Mouse (Mus musculus): ENCODE results near the gene Trappc2l. TPM values are rescaled to one million over a fixed set of nuclear protein-coding genes. Genes with fewer than 3 reads are reported as not detected.

The Trappc2l gene
- polyA plus RNA-seq, 1 experiment from 2014 or later, result 84.8 TPM

DNA sequence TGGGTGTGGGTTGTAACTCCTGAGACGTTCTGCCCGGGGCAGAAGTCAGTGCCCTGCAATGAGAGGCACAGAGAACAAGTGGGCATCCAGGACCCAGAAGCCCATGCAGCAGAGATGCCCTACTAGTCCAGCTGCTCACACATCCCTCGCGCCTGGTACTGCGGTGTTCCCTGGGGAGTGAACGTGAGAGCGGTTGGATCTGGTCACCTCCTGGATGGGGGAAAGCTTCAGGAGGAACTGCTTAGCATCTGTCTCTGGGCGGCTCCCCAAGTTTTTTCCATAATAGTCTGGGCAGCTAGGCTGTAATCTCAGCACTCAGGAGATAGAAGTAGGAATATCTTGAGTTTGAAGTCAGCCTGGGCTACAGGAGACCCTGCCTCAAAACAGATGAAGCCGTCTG lies 26.5 kb upstream of the Trappc2l start:
- no peaks in the 10 kb centered on the region for H3K36me3 ChIP-seq (ENCODE audit: control insufficient read depth, insufficient read depth, low read length)
- H3K27ac ChIP-seq (replicated peaks in 1 of 2; ENCODE audit: control insufficient read depth in 1 of 2, insufficient read depth in 1 of 2, low read depth in 2 of 2, low read length in 2 of 2), result no peak overlapping the region
- peaks cover 0 to 4% of the 10 kb centered on the region in 2 experiments; a peak in 2 of 4 replicates for H3K4me1 ChIP-seq (ENCODE audit: control insufficient read depth in 2 of 2, insufficient read depth in 2 of 2, low read length in 2 of 2)
- no peak overlapping the region for H3K4me2 ChIP-seq (ENCODE audit: low read length)
- no peaks in the 10 kb centered on the region for H3K27me3 ChIP-seq (ENCODE audit: control insufficient read depth, insufficient read depth, low read length)
- 67% methylated on average over 9 of the region's 9 CpGs for WGBS
- no peak overlapping the region for H3K4me3 ChIP-seq (ENCODE audit: control insufficient read depth in 1 of 2, insufficient read depth in 1 of 2, low read depth in 1 of 2, low read length in 2 of 2)
- ATAC-seq (ENCODE audit: insufficient number of reproducible peaks, insufficient read depth, low FRiP score, low read depth), result no peak
- no peaks in the 10 kb centered on the region for H3K9me3 ChIP-seq (ENCODE audit: control insufficient read depth, low read length)
- no peak overlapping the region for H3K9ac ChIP-seq (ENCODE audit: low read length)

DNA sequence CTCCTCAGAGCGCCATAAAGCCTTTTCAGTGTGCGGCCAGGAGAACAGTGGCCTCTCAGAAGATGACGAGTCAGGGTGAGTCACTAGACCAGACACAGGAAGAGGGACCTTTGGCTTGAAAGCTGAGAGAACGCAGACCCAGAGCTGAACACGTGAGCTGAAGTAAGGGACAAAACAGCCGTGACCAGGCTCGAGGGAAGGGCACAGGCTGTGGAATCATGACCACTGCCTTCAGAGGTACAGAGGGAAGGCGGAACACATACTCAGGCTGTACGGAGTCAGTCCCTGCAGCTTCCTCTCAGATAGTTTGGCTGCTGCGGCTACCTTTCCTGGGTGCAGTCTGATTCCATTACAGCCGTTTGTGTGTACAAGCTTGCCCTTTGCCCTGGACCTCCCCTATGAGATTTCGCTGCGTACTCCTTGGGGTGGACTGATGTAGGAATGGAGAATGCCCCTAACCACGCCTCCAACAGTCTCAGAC lies 26.0 kb upstream of the Trappc2l start:
- no peaks in the 10 kb centered on the region for H3K27me3 ChIP-seq (ENCODE audit: control insufficient read depth, insufficient read depth, low read length)
- no peak overlapping the region for H3K4me3 ChIP-seq (ENCODE audit: control insufficient read depth in 1 of 2, insufficient read depth in 1 of 2, low read depth in 1 of 2, low read length in 2 of 2)
- WGBS, result 51% methylated on average over 14 of the region's 14 CpGs
- no peak overlapping the region for H3K9ac ChIP-seq (ENCODE audit: low read length)
- H3K36me3 ChIP-seq (ENCODE audit: control insufficient read depth, insufficient read depth, low read length), result no peaks in the 10 kb centered on the region
- no peak for ATAC-seq (ENCODE audit: insufficient number of reproducible peaks, insufficient read depth, low FRiP score, low read depth)
- H3K4me1 ChIP-seq (ENCODE audit: control insufficient read depth in 2 of 2, insufficient read depth in 2 of 2, low read length in 2 of 2), result peaks cover 0 to 4% of the 10 kb centered on the region in 2 experiments; a peak in 2 of 4 replicates
- no peak overlapping the region for H3K27ac ChIP-seq (replicated peaks in 1 of 2; ENCODE audit: control insufficient read depth in 1 of 2, insufficient read depth in 1 of 2, low read depth in 2 of 2, low read length in 2 of 2)
- H3K4me2 ChIP-seq (ENCODE audit: low read length), result no peak overlapping the region
- no peaks in the 10 kb centered on the region for H3K9me3 ChIP-seq (ENCODE audit: control insufficient read depth, low read length)

DNA sequence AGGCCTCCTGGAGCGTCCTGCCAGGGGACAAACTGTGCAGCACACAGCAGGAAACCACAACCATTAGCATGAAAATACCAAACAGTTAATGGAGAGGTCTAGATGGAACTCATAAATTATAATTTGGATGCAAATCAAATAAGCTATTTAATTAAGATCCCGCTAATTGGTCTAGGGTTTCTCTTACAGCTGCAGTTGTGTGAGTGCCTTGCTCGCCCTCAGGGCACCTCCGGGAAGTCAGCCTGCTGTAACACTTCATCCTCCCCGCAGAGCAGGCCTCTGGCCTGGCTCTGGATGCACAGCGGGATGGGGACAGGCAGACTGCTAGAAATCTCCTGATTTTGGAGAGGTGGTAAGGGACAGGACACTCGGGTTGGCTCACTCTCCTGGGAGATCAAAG lies 25.3 kb upstream of the Trappc2l start:
- 79% methylated on average over 7 of the region's 7 CpGs for WGBS
- H3K36me3 ChIP-seq (ENCODE audit: control insufficient read depth, insufficient read depth, low read length), result no peaks in the 10 kb centered on the region
- no peak overlapping the region for H3K4me3 ChIP-seq (ENCODE audit: control insufficient read depth in 1 of 2, insufficient read depth in 1 of 2, low read depth in 1 of 2, low read length in 2 of 2)
- H3K27ac ChIP-seq (replicated peaks in 1 of 2; ENCODE audit: control insufficient read depth in 1 of 2, insufficient read depth in 1 of 2, low read depth in 2 of 2, low read length in 2 of 2), result no peak overlapping the region
- H3K4me2 ChIP-seq (ENCODE audit: low read length), result no peak overlapping the region
- ATAC-seq (ENCODE audit: insufficient number of reproducible peaks, insufficient read depth, low FRiP score, low read depth), result no peak
- H3K4me1 ChIP-seq (ENCODE audit: control insufficient read depth in 2 of 2, insufficient read depth in 2 of 2, low read length in 2 of 2), result peaks cover 0 to 4% of the 10 kb centered on the region in 2 experiments; a peak in 2 of 4 replicates
- no peaks in the 10 kb centered on the region for H3K27me3 ChIP-seq (ENCODE audit: control insufficient read depth, insufficient read depth, low read length)
- no peak overlapping the region for H3K9ac ChIP-seq (ENCODE audit: low read length)
- no peaks in the 10 kb centered on the region for H3K9me3 ChIP-seq (ENCODE audit: control insufficient read depth, low read length)

DNA sequence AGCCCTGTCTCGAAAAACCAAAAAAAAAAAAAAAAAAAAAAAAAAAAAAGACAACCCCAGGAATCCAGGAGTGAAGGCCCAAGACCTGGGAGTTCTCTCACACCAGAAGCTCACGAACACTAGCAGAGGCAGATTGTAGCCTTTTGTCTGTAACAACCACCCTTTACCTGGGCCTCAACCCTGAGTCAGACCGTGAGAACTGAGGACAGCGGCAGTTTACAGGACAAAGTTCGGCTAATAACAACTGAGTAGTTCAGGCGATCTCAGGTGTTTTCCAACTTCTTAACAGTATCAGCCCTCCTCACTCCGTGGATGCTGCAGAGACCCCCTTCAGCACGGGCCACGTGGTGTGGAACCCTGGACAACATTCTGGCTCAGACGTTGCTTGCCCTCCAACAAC lies 24.7 kb upstream of the Trappc2l start:
- no peak for ATAC-seq (ENCODE audit: insufficient number of reproducible peaks, insufficient read depth, low FRiP score, low read depth)
- no peaks in the 10 kb centered on the region for H3K36me3 ChIP-seq (ENCODE audit: control insufficient read depth, insufficient read depth, low read length)
- 86% methylated on average over 10 of the region's 10 CpGs for WGBS
- H3K27me3 ChIP-seq (ENCODE audit: control insufficient read depth, insufficient read depth, low read length), result no peaks in the 10 kb centered on the region
- H3K9me3 ChIP-seq (ENCODE audit: control insufficient read depth, low read length), result no peaks in the 10 kb centered on the region
- no peak overlapping the region for H3K9ac ChIP-seq (ENCODE audit: low read length)
- no peak overlapping the region for H3K4me3 ChIP-seq (ENCODE audit: control insufficient read depth in 1 of 2, insufficient read depth in 1 of 2, low read depth in 1 of 2, low read length in 2 of 2)
- H3K4me2 ChIP-seq (ENCODE audit: low read length), result no peak overlapping the region
- no peak overlapping the region for H3K27ac ChIP-seq (replicated peaks in 1 of 2; ENCODE audit: control insufficient read depth in 1 of 2, insufficient read depth in 1 of 2, low read depth in 2 of 2, low read length in 2 of 2)
- peaks cover 0 to 4% of the 10 kb centered on the region in 2 experiments; a peak in 2 of 4 replicates for H3K4me1 ChIP-seq (ENCODE audit: control insufficient read depth in 2 of 2, insufficient read depth in 2 of 2, low read length in 2 of 2)

DNA sequence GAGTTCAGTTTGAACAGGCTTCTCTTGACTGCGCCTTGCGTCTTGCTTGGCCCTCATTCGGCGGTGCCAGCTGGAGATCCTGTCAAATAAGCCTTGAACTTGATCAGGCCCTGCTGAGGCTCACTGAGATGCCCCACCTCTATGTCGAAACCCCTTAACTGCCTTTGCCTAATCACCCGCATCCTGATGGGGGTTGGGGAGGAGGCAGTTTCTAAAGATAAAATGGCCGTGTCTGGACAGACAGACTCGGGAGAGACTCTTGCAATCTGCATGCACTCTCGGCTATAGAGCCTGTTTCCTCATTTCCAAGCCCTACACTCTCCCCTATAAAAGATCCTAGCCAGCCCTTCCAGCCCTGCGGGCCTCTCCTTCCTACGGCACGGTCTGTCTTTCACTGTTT lies 18.2 kb upstream of the Trappc2l start:
- H3K4me2 ChIP-seq (ENCODE audit: low read length), result no peak overlapping the region
- no peak for ATAC-seq (ENCODE audit: insufficient number of reproducible peaks, insufficient read depth, low FRiP score, low read depth)
- no peaks in the 10 kb centered on the region for H3K9me3 ChIP-seq (ENCODE audit: control insufficient read depth, low read length)
- 59% methylated on average over 12 of the region's 12 CpGs for WGBS
- H3K27ac ChIP-seq (replicated peaks in 1 of 2; ENCODE audit: control insufficient read depth in 1 of 2, insufficient read depth in 1 of 2, low read depth in 2 of 2, low read length in 2 of 2), result no peak overlapping the region
- no peaks in the 10 kb centered on the region for H3K27me3 ChIP-seq (ENCODE audit: control insufficient read depth, insufficient read depth, low read length)
- H3K4me1 ChIP-seq (ENCODE audit: control insufficient read depth in 2 of 2, insufficient read depth in 2 of 2, low read length in 2 of 2), result peaks cover 0 to 2% of the 10 kb centered on the region in 2 experiments; a peak in 1 of 4 replicates
- no peak overlapping the region for H3K4me3 ChIP-seq (ENCODE audit: control insufficient read depth in 1 of 2, insufficient read depth in 1 of 2, low read depth in 1 of 2, low read length in 2 of 2)
- H3K36me3 ChIP-seq (ENCODE audit: control insufficient read depth, insufficient read depth, low read length), result peaks cover 21% of the 10 kb centered on the region
- H3K9ac ChIP-seq (ENCODE audit: low read length), result no peak overlapping the region; the same call in 1 of the 2 replicates

DNA sequence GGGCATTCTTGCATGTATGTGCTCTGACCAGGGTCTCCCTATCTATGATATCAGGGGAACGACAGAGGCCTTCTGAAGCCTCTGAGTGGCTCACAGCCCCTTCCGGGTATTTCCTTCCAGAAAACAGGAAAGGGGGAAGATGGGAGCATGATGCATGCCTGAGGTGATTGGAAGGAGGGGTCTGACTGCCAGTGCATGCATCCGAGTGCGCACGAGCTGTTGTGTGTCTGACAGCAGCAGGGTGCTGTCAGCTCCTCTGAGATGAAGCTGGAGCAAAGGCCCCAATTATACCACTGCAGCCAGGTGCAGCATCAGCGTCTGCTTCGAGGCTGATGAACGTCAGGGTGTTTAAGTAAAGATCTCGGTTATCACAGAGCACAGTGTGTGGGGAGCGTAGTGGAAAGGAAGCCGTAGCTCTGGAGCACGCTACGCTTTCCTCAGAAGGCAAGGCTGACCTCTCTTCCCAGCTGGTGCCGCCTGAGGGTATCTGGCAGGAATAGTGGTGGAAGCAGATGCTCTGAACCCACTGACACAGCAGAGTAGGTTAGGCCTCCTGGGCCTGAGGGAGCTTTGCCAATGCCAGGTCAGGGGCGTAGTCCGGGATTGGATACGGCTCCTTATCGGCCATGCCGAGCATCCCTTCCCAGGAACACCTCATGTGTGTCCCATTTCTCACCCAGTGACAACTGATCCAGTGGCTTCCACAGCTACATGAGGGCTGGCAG lies 17.5 kb upstream of the Trappc2l start:
- Histone ChIP-seq H3K9me3 (ENCODE audit: control insufficient read depth, low read length) (no peaks in the 10 kb centered on the region), H3K36me3 (ENCODE audit: control insufficient read depth, insufficient read depth, low read length) (peaks cover 24% of the 10 kb centered on the region), H3K4me3 (ENCODE audit: control insufficient read depth in 1 of 2, insufficient read depth in 1 of 2, low read depth in 1 of 2, low read length in 2 of 2) (no peak overlapping the region), H3K27me3 (ENCODE audit: control insufficient read depth, insufficient read depth, low read length) (no peaks in the 10 kb centered on the region), H3K27ac (replicated peaks in 1 of 2; ENCODE audit: control insufficient read depth in 1 of 2, insufficient read depth in 1 of 2, low read depth in 2 of 2, low read length in 2 of 2) (no peak overlapping the region), H3K4me1 (ENCODE audit: control insufficient read depth in 2 of 2, insufficient read depth in 2 of 2, low read length in 2 of 2) (peaks cover 0 to 2% of the 10 kb centered on the region in 2 experiments; a peak in 1 of 4 replicates), H3K4me2 (ENCODE audit: low read length) (no peak overlapping the region), H3K9ac (ENCODE audit: low read length) (no peak overlapping the region; the same call in 1 of the 2 replicates)
- ATAC-seq (ENCODE audit: insufficient number of reproducible peaks, insufficient read depth, low FRiP score, low read depth), result no peak
- 66% methylated on average over 19 of the region's 19 CpGs for WGBS

DNA sequence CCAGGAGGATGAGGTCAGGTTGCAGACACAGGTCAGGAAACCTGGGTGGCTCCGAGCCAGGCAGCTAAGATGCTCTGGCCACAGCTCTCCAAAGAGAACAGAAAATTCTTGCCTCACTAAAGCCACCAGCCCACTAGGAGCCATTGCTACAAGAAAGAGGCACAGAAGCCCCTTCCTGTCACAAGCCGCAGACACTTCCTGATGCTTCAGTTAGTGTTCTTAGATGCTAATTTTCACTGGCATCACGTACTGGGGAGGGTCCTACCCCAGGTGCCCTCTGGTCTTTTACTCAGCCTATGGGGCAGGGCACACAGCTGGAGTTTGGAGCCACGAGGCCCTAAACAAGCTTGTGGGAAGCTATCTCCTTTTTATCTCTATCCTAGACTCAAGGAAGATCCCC lies 15.4 kb upstream of the Trappc2l start:
- H3K9me3 ChIP-seq (ENCODE audit: control insufficient read depth, low read length), result no peaks in the 10 kb centered on the region
- no peak overlapping the region for H3K4me2 ChIP-seq (ENCODE audit: low read length)
- H3K9ac ChIP-seq (ENCODE audit: low read length), result no peak overlapping the region
- H3K4me1 ChIP-seq (ENCODE audit: control insufficient read depth in 2 of 2, insufficient read depth in 2 of 2, low read length in 2 of 2), result peaks cover 0 to 2% of the 10 kb centered on the region in 2 experiments; a peak in 1 of 4 replicates
- H3K36me3 ChIP-seq (ENCODE audit: control insufficient read depth, insufficient read depth, low read length), result peaks cover 27% of the 10 kb centered on the region
- no peak for ATAC-seq (ENCODE audit: insufficient number of reproducible peaks, insufficient read depth, low FRiP score, low read depth)
- no peak overlapping the region for H3K27ac ChIP-seq (replicated peaks in 1 of 2; ENCODE audit: control insufficient read depth in 1 of 2, insufficient read depth in 1 of 2, low read depth in 2 of 2, low read length in 2 of 2)
- WGBS, result 49% methylated on average over 4 of the region's 4 CpGs
- no peaks in the 10 kb centered on the region for H3K27me3 ChIP-seq (ENCODE audit: control insufficient read depth, insufficient read depth, low read length)
- H3K4me3 ChIP-seq (ENCODE audit: control insufficient read depth in 1 of 2, insufficient read depth in 1 of 2, low read depth in 1 of 2, low read length in 2 of 2), result no peak overlapping the region
